10 mouse cellular contexts compared by ENCODE assay signal in genomic region chr16:91269468-91270211, GRCm38 (mm10). TPM values are rescaled to one million over a fixed set of nuclear protein-coding genes. Genes with fewer than 3 reads are reported as not detected.
DNase-seq lines count a peak whose midpoint lies in the region; ATAC-seq and TF ChIP-seq lines count a peak whose summit lies in the region.
"Had no signal": no experiment of that assay in that cellular context is flagged by ENCODE, and none has a peak within 500 bp of the region (broad histone marks: within the 10 kb centered on the region; RNA-seq: fewer than 3 reads in every experiment).

Olig1 (plus strand) TSS chr16:91269772.

- H3K4me3 ChIP-seq in forebrain, postnatal 0 days (ENCODE audit: low read depth, low read length): peak within 1 kb of the TSS; percentile 43
- H3K4me3 ChIP-seq in liver, postnatal 0 days (ENCODE audit: low read depth, low read length): peak within 1 kb of the TSS; percentile 26
- H3K4me3 ChIP-seq: myocyte had no signal

- H3K27me3 ChIP-seq in forebrain, postnatal 0 days (ENCODE audit: insufficient read depth, low read length): peaks cover 88% of the 10 kb centered on the region
- peaks cover 84% of the 10 kb centered on the region for H3K27me3 ChIP-seq in liver, postnatal 0 days (ENCODE audit: insufficient read depth, low read length)

- H3K36me3 ChIP-seq in forebrain, postnatal 0 days (ENCODE audit: insufficient read depth): no peaks in the 10 kb centered on the region
- no peaks in the 10 kb centered on the region for H3K36me3 ChIP-seq in liver, postnatal 0 days (replicated peaks; ENCODE audit: insufficient read depth, low read length)

- H3K4me2 ChIP-seq in forebrain, postnatal 0 days (ENCODE audit: low read depth): peak within 1 kb of the TSS; percentile 85
- peak within 1 kb of the TSS; percentile 62 for H3K4me2 ChIP-seq in liver, postnatal 0 days (ENCODE audit: low read depth, low read length)

- under 1% methylated on average over 64 of the region's 64 CpGs for WGBS in forebrain, postnatal 0 days
- WGBS in liver, postnatal 0 days (ENCODE audit: insufficient replicate concordance): 2% methylated on average over 62 of the region's 64 CpGs

- intact Hi-C loops in heart, postnatal 25 days (cut with DNase I): no loop called here

- H3K27ac ChIP-seq in forebrain, postnatal 0 days (ENCODE audit: low read depth, low read length): peak within 1 kb of the TSS; percentile 57; the same call in 1 of the 2 replicates
- peak within 1 kb of the TSS; percentile 68; the same call in 1 of the 2 replicates for H3K27ac ChIP-seq in liver, postnatal 0 days (ENCODE audit: low read depth)

- peak within 1 kb of the TSS; percentile 46 for H3K9ac ChIP-seq in forebrain, postnatal 0 days
- no peak within 1 kb of the TSS for H3K9ac ChIP-seq in liver, postnatal 0 days (replicated peaks)

- no peak; the same call in 1 of the 2 replicates for TF ChIP-seq EP300 in liver, postnatal 0 days (IDR thresholded peaks at IDR 0.05; ENCODE audit: low read depth)

- DNase-seq in ES-CJ7 (ENCODE audit: low read depth, low spot score): peak; percentile 86
- peak; percentile 24 for DNase-seq in cerebellum, adult 11 months
- DNase-seq in forebrain, postnatal 0 days: peak; percentile 80
- DNase-seq in heart, postnatal 25 days (ENCODE audit: low spot score): peak; percentile 7
- peak; percentile 74 to 81 for DNase-seq in layer of hippocampus, adult 8-10 months (ENCODE audit: low spot score in 2 of 2)
- peak; percentile 64 for DNase-seq in liver, postnatal 0 days
- peak; percentile 3 for DNase-seq in retina, adult 2 months (ENCODE audit: low read depth, low spot score)

- no peaks in the 10 kb centered on the region for H3K9me3 ChIP-seq in forebrain, postnatal 0 days (ENCODE audit: low read length)
- no peaks in the 10 kb centered on the region for H3K9me3 ChIP-seq in liver, postnatal 0 days (ENCODE audit: low read length)

- TF ChIP-seq CTCF in forebrain, postnatal 0 days (IDR thresholded peaks at IDR 0.05; ENCODE audit: low read depth): no peak
- TF ChIP-seq CTCF in liver, postnatal 0 days (IDR thresholded peaks at IDR 0.05; ENCODE audit: low read depth): no peak

- ATAC-seq in forebrain, postnatal 0 days: peak; percentile 92
- ATAC-seq in liver, postnatal 0 days: peak; percentile 94
- ATAC-seq in CD4-positive, CD25-positive, alpha-beta regulatory T cell, adult 4 months: no peak

- peaks cover 14% of the 10 kb centered on the region; the same call in 1 of the 2 replicates for H3K4me1 ChIP-seq in forebrain, postnatal 0 days (ENCODE audit: insufficient read depth)
- peaks cover 5% of the 10 kb centered on the region; the same call in 1 of the 2 replicates for H3K4me1 ChIP-seq in liver, postnatal 0 days (ENCODE audit: insufficient read depth)

RNA-seq across cellular contexts. Expression of gene Olig1, which starts in this region (rescaled TPM):
- 103 and 130 TPM in 2 replicates for total RNA-seq in forebrain, postnatal 0 days (2014; rRNA removed)
- 127 and 138 TPM in 2 replicates for polyA plus RNA-seq in forebrain, postnatal 0 days (2015; fragmentation: Nextera tagmentation; extraction: Ambion mirVana)
- total RNA-seq in heart, postnatal 25 days (2021): not detected
- 100 to 1,000 TPM in 1 of 4 experiments, 10 to 100 TPM in 3; 86.9 to 110 (median 89.6) TPM for total RNA-seq in layer of hippocampus, adult 8-10 months (2022)
- polyA plus RNA-seq in liver, postnatal 0 days (2015; fragmentation: Nextera tagmentation; extraction: Ambion mirVana): 0.28 and 0.33 TPM in 2 replicates
- not detected for polyA plus RNA-seq in CD4-positive, CD25-positive, alpha-beta regulatory T cell, adult 4 months (2017; shearing (Covaris generic))
- total RNA-seq: MEL had no signal
- polyA plus RNA-seq: myocyte had no signal

Comparison
In these comparisons a context has a peak if more than half of its experiments do, and no peak if none do; other contexts are left out.
1. RNA of gene Olig1 (total RNA-seq): 103 to 130 TPM in forebrain, postnatal 0 days and 86.9 to 110 TPM in layer of hippocampus, adult 8-10 months; not detected in heart, postnatal 25 days; every median in the first group is over 10 times any median in the second.
2. RNA of gene Olig1 (polyA plus RNA-seq): 127 to 138 TPM in forebrain, postnatal 0 days; 0.28 to 0.33 TPM in liver, postnatal 0 days and not detected in CD4-positive, CD25-positive, alpha-beta regulatory T cell, adult 4 months; every median in the first group is over 10 times any median in the second.
3. Peak in DNase-seq in heart, postnatal 25 days; RNA of the gene not detected or under 1 TPM.
4. Peak in DNase-seq, ATAC-seq, H3K4me3 ChIP-seq, H3K27ac ChIP-seq and H3K4me2 ChIP-seq in liver, postnatal 0 days; RNA of the gene not detected or under 1 TPM.
5. DNase-seq: peak in every context shown above with its lines; median percentile 86 in ES-CJ7; 80 in forebrain, postnatal 0 days; 78 in layer of hippocampus, adult 8-10 months; 64 in liver, postnatal 0 days; 24 in cerebellum, adult 11 months; 7 in heart, postnatal 25 days; 3 in retina, adult 2 months.